Mouse (Mus musculus): Measurements from ENCODE around the gene Gm10382.
"Not testable (repeated sequence)": the region's sequence is repeated elsewhere in the genome, so short reads cannot be mapped to it uniquely, and the experiment has no call there.

Gene Gm10382

DNA sequence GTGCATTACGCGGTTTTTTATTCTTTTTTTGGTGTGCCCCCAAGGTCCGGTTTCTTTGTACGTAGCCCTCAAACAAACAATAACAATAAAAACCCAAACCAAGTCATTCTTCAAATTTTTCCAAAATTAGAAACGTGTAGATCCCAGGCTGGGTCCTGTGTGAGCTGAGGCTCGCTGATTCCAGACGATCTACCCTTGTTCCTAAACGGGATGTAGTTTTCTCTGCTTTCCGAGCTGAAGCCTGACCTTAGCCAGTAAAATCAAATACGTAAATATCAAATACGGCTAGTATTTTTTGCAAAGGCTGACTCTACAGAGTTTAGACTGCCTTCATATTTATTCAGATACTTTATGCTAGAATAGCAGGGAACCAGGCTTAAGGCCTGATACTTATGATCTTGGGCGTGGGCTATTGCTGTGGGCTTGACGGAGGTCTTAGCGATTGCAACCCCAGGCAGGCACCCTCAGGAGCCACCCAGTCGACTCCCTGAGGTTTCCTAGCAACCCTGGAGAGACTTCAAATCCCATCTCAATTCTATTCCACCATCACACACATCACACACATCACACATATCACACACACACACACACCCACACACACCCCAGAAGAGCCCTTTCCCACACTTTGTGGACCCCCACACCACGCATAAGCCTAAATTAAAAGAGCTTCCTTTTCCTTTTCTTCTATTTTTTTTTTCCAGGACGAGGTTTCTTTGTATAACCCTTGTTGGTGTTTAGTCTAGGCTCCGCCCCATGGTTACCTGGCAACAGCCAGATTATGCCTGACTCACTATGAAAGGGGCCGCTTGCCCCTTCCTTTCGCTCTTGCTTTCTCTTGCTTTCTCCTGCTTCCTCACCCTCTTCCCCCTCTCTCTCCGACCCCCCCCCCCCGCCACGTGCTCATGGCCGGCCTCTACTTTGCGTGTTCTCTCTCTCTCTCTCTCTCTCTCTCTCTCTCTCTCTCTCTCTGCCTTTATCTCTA lies 4.8 kb downstream of the Gm10382 start:
- DNase-seq (ENCODE audit: low read depth, low spot score), result peak; percentile 81

DNA sequence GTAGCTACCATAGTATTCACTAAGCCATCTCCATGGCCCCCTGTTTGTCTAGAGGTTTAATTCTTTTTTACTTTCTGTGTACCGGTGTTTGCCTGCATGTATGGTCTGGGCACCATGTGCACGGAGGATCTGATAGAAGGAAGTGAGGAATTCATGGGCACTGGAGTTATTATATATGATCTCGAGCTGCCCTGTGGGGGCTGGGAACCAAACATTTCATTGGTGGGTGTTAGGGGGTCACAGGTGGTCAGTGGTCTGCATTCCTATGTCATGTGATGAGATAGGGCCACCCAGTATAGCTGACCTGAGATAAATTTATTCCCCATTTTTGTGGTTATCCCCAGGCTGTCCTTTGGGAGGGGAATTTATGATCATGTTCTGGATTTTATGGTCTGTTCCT lies 5.9 kb downstream of the Gm10382 start:
- DNase-seq (ENCODE audit: low read depth, low spot score), result no peak

DNA sequence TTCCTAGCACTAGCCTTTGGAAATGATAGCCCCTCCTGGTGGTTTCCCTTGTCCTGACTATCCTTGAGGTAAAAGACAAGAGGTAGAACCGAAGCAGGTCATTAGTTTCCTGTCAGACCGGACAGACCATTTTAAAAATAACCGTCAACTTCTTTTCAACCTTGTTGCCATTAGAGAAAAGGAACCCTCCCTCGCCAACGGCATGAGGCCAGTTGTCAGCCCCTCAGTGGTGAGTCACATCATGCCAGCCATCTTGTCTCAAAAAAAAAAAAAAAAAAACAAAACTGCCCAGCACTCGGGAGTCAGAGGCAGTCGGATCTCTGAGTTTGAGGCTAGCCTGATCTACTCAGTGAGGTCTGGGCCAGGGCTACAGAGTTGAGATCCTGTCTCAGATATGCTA lies 11.8 kb downstream of the Gm10382 start:
- no peak for DNase-seq (ENCODE audit: low read depth, low spot score)

DNA sequence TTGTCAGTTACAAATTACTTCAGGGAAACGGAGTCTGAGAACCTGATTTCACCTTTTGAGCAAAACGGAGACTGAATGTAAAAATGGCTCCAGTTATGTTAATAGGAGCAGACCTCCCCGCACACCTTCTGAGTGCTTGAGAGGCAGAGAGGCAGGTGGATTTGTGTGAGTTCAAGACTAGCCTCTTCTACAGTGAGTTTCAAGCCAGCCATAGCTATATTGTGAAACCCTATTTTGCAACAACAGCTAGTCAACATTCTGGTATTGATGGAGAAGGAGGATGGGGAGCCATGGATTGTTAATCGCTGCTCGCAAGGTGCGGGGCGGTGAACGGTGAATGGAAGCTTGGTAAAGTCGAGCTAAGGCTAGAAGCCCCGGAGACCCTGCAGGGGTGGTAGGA lies 13.4 kb downstream of the Gm10382 start:
- no peak for DNase-seq (ENCODE audit: low read depth, low spot score)

DNA sequence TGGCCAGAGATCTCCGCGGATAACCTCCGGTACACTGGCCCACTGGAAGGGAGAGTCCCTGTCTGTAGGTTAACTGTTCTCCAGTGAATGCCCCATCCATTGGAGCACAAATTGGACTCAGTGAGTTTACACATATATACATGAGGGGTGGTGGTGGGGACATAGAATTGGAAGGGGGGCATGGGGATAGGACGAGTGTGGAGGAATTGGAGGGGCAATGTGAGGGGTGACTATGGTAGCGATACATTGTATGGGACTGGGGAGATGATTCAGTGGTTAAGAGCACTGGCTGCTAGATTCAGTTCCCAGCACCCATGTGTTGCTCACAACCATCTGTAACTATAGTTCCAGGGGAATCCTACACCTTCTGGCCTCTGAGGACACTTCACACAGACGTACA lies 13.9 kb downstream of the Gm10382 start:
- DNase-seq (ENCODE audit: low read depth, low spot score), result no peak

DNA sequence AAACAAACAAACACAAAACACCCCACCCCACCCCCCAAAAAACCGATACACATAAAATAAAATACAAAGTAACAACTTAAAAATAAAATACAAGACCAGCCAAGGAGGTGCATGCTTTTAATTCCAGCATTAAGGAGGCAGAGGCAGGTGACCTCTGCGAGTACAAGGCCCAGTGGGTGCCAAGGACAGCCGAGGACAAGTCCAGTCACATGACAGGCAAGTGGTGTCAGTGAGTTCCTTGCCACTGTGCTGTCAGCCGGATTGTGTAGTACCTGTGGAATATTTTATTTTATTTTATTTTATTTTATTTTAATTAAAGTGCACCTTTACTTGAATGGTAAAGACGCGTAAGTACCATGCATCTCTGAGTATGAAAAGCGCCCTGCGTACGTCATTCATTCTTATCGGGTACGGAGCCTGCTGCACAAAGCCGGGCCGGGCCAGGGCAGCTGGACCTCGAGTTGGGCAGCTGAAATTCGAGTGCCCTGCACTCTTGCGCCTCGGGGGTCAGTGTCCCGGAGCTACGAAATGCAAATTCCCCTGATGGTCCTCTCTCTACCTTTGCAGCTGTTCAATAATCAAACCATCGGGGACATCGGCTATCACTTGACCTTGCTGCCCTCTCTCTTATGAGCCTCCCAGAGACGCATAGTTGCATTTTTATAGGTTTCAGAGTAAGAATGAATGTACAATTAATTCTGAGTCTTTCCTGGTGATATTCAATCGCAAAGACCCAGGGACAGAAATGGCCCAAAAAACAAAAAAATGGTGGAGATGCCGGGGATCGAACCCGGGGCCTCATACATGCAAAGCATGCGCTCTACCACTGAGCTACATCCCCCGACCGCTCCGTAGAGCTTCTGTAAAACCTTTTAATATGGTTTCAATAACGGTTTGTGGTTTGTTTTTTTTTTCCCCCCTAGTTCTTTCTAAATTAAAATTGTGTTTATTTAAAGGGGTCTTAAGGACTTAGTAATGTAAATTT lies 14.7 kb downstream of the Gm10382 start:
- no peak for DNase-seq (ENCODE audit: low read depth, low spot score)

DNA sequence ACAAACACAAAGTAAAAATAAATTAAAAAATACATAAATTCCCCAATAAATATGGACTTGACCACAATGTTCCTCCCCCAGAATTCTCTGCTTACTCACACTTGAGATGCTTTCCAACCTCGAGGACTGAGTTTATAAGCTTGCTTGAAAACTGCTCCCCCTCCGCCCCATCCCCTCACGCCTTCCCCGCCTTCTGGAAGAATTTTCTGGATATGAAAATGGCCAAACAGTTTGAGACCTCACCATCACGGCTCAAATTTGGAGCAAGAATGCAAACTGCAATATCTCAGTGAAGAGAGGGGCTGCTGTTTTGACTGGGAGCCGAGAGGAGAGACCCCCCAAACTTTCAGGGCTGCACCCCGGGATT lies 15.4 kb downstream of the Gm10382 start:
- no peak for DNase-seq (ENCODE audit: low read depth, low spot score)

DNA sequence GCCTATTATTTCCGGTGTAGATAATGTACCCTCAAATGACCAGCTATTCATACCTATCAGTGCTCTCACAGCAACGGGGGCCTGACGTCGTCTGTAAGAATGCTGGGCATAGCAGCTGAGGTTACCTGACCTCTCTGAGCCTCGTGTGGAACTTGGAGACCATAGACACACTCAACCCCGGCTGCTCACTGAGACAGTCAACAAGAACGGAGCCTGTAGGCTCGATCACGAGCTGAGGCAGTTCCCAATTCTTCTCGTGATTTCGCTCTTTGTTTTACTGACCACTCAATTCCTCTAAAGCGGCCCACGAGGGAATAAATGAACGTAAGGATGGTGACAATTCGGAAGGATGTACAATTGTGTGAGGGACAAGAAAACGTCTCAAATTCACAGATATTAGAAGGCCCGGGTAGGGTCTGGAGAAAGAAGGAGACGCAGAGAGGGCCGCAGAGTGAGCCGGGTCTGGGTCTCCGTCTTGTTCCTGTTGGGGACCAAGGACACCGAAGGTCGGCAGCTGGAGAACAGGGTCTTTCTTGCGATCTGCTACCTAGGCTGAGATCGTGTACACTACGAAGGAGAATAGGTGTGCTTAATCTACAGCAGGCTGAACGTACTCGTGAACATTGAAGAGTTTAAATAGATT lies 15.9 kb downstream of the Gm10382 start:
- peak; percentile 75 for DNase-seq (ENCODE audit: low read depth, low spot score)

DNA sequence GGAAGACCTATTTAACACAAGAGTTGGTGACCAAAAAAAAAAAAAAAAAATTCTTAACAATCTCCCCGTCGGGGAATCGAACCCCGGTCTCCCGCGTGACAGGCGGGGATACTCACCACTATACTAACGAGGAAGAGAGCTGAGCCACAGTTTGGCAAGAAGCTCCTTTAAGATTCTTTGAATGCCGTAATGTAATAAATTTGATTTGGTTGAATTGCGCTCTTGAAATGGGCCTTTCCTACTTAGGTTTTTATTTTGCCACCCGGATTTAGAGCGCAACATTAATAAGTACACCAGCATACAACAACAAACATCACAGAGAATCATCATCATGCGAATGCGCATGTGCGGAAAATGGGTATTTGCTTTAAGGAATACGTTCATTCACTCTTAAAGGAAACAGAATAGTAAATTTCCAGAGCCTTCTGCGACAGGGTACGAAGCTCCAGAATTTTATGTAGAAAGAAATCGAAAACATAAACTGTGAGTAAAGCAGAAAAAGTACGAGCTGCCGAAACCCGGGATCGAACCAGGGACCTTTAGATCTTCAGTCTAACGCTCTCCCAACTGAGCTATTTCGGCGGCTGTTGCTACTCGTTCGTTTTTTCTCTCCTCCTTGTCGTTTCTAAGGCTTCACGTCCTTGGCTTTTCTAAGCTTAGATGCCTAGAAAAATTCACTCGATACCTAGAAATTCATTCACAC lies 16.6 kb downstream of the Gm10382 start:
- DNase-seq (ENCODE audit: low read depth, low spot score), result peak; percentile 90

DNA sequence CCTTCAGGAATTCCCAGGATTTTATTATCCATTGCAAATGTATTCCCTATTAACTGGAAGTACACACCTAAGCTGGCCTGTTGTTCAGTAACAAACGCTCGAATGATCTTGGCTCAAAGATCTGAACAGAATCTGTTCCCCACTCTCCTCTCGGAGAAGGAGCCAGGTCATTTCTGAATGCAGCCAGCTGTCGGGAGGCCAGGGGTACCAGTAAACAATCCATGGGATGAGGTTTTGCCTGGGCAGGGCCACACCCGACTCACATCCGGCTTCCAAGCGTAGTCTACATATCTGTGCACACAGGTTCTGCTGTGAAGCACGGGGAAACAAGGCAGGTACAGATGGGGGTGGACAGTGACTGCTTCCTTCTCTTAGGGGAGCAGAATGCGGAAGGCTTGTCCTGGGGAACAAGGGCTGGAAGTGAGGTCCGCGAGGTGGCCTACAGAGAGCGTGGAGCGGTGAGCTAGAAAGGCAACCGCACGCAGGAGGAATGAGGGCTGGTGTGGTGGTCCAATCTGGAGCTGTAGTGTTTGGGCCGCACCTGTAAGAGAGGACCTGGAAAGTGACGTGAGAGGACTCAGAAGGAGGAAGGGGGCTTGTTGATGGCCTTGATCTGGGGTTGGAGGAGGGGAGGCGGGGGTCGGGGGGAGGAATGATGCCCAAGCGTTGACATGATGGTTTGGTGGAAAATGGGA lies 17.3 kb downstream of the Gm10382 start:
- DNase-seq (ENCODE audit: low read depth, low spot score), result no peak

DNA sequence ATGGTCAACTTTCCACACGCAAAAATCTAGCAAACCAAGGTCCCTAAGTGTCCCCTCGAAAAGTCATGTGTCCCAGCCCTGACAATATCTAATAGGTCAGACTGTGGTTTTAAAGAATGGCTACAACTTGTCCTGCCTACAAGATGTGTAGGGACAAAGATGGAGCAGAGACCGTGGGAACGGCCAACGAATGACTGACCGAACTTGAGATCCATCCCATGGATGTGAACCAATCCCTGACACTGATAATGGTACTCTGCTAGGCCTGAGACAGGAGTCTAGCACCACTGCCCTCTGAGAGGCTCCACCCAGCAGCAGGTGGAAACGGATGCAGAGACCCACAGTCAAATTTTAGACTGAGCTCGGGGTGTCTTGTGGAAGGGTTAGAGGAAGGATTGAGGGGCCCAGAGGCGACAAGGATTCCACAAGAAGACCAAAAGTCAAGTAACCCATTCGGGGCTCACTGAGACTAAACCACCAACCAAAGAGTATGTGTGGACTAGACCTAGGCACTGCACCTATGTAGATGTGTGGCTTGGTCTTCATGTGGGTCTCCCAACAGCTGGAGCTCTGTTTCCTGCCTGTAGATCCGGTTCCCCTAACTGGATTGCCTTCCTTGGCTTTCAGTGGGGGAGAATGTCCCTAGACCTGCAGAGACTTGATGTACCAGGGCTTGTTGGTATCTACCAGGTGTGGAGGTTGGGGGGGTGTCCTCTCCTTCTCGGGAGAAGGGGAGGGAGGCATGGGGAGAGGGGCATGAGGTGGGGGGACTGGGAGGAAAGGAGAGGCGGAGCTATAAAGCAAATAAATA lies 18.1 kb downstream of the Gm10382 start:
- DNase-seq (ENCODE audit: low read depth, low spot score), result no peak

DNA sequence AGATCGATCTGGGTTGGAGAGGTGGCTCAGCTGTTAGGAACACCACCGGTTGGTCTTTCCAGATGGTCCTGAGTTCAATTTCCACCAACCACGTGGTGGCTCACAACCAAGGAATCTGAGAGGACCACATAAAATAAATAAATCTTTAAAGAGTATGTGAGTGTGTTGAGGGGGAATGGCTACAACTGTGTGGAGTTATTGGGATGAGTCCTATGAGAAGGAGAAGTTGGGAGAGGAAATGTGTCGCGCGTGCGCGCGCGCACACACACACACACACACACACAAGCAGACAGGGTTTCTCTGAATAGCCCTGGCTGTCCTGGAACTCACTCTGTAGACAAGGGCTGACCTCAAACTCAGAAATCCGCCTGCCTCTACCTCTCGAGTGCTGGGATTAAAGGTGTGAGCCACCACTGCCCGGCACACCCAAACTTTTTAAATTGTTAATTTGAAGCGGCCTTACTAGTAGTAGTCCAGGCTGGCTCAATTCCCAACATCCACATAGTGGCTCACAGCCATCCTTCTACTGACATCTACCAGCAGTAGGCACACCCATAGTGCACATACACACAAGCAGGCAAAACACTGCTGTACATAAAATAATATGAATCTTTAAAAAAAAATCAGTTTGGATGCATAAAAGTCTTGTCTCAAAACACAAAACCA lies 18.9 kb downstream of the Gm10382 start:
- DNase-seq (ENCODE audit: low read depth, low spot score), result no peak

DNA sequence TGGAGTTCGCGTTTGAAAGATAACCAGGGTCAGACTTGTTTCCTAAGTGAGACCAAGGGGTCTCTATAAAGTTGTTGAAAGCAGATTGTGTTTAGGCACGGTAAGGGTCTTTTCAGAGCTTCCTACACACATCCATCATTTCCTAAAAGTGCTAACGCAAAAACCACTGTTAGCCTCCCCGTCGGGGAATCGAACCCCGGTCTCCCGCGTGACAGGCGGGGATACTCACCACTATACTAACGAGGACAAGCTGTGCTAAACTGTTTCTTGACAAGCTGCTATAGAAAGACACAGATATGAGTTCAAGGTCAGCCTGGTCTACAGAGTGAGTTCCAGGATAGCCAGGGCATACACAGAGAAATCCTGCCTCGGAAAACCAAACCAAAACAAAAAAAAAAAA lies 19.7 kb downstream of the Gm10382 start:
- peak; percentile 80 for DNase-seq (ENCODE audit: low read depth, low spot score)

DNA sequence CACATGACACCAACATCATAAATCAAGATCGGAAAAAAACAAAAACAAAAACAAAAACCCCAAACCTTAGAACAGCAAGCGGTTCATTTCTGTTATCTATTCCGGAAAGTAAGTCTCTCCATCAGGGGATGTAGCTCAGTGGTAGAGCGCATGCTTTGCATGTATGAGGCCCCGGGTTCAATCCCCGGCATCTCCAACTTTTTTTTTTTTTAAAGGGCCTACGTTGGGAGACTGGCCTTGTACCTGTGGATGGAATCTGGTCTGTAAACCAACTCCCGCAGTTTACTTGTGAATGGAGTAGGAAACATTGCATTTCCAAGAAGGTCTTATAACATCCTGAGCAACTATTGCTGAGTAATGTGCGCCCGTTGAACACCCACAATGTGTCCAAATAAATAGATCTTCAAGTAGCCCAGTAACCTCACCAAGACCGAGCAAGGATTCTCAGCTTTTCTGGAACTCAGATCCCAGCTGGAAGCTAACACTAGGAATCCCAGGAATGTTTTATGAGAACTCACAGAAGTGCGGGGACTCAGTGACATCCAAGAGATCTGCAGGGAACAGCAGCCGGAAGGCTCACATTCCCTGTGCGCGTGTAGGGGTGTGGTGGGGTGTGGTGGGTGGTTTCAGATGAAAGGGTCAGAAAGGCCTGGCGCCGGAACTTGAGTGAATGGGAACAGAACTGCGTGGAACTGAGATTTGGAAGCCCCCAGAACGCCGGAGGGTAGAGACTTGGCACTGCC lies 20.4 kb downstream of the Gm10382 start:
- peak; percentile 53 for DNase-seq (ENCODE audit: low read depth, low spot score)

DNA sequence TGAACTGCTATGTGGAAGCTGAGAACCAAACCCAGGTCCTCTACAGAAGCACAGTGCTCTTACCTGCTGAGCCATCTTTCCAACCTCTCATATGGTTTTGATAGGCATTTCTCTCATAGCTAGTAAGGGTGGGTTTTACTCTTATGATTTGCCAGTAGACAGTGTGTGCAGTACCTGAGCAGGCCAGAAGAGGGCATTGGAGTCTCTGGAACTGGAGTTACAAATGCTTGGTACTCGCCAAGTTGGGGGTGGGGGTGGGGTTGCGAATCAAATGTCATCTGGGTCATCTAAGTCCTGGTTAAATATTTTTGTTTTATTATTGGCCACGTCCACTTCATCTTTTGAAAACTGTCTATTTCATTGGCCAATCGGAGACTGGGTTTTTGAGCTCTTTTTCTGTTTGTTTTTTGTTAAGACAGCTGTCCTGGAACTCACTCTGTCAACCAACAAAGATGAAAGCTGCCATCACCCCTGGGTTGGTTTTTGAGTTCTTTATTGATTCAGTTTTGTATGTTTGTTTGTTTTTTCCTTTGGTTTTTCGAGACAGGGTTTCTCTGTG lies 22.9 kb downstream of the Gm10382 start:
- DNase-seq (ENCODE audit: low read depth, low spot score), result no peak

DNA sequence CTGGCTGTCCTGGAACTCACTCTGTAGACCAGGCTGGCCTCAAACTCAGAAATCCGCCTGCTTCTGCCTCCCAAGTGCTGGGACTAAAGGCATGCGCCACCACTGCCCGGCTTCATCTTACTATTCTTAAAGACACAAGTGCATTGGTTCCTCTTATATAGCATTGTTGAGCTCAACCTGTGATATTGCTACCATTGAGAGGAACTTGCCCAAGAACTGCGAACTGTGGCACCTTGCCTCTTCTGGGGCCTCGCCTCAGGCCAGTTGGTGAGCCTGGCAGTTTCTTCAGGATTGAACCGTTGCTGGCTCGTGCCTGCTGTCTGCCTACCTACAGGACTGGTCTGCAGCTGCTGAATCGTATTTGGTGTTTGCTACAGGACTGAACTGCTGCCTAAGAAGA lies 23.4 kb downstream of the Gm10382 start:
- DNase-seq (ENCODE audit: low read depth, low spot score), result not testable (repeated sequence)

DNA sequence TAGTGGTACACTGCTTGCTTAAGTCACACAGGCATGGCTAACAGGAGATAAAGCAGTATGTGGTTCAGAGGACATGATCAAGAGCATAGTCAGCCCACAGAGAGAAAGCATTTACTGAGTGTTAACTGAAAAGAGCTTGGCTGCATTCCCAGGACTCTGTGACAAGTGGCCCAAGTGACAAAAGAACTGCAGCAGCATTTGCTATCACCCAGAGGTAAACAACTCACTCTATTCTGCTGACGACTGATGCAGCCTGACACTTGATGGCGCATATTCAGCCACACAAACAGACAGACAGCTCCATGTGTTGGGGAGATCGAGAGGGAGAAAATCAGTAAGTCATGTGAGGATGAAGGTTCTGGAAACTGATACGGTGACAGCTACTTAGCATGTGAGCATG lies 24.6 kb downstream of the Gm10382 start:
- no peak for DNase-seq (ENCODE audit: low read depth, low spot score)

DNA sequence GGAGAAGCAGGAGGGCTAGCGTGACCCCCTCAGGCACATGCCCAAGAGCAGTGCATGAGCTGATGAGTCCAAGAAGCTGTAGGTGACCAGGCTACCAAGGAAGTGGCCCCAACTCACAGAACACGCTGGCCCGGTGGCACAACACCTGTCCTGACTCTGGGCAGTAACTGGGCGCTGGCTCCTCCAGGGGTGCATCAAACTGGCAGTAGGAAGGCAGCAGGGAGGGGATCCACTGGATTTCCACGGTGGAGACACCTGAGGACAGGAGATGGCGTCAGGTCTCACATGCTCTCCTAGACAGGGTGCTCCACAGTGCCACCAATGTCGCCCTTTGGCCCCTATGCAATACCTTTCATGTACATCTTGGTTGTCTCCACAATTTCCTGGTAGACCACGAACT lies 27.1 kb downstream of the Gm10382 start:
- DNase-seq (ENCODE audit: low read depth, low spot score), result no peak
